9 mouse cellular contexts compared by ENCODE assay signal in the genomic region with DNA sequence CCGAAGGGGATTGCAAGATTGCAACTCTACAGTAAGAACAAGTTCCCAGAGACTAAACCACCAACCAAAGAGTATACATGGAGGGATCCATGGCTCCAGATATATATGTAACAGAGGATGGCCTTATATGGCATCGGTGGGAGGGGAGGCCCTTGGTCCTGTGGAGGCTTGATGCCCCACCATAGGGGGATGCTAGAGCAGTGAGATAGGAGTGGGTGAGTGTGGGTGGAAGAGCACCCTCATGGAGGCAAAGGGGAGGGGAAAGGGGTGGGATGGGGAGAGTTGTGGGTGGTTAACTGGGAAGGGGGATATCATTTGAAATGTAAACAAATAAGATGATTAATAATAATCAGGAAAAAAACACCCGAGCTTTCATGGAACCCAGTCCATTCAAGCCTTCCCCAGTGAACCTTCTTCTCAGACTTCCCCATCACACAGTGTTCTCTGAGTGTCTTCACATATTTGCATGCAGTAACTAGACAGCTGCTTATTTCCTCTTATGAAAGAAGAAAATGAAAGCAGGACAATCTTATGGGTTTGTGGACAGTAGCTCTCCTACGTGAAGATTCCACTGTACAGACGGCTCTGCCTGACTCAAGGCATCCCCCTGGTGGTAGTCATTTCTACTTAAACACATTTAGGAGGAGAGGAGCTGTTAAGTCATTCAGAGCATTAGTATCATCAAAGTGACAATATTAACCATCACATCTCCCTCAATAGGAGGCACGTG.
DNase-seq lines count a peak whose midpoint lies in the region; ATAC-seq and TF ChIP-seq lines count a peak whose summit lies in the region.
"Had no signal": no experiment of that assay in that cellular context is flagged by ENCODE, and none has a peak within 500 bp of the region (broad histone marks: within the 10 kb centered on the region; RNA-seq: fewer than 3 reads in every experiment).

No protein-coding gene starts in this region.

- no peak overlapping the region for H3K4me3 ChIP-seq in layer of hippocampus, adult 2 months
- H3K4me3 ChIP-seq in hindbrain, embryonic 14.5 days (replicated peaks; ENCODE audit: low read length): no peak overlapping the region
- no peak overlapping the region for H3K4me3 ChIP-seq in liver, embryonic 12.5 days
- H3K4me3 ChIP-seq: embryonic facial prominence, embryonic 13.5 days had no signal

- TF ChIP-seq CTCF in layer of hippocampus, adult 2 months (conservative IDR thresholded peaks at IDR 0.05): peak; percentile 91

- DNase-seq in layer of hippocampus, adult 2 months (ENCODE audit: low spot score in 2 of 2): peak; percentile 47 to 62
- no peak for DNase-seq in layer of hippocampus, postnatal 36 days
- peak; percentile 85 for DNase-seq in NIH3T3 (ENCODE audit: low read depth)
- peak; percentile 73 for DNase-seq in embryo, embryonic 10.5 days (ENCODE audit: low spot score)
- DNase-seq in hindbrain, embryonic 14.5 days (ENCODE audit: low spot score): peak; percentile 78
- DNase-seq in natural killer cell, adult 2 months (ENCODE audit: low spot score in 2 of 2): peak; percentile 59 to 69
- no peak for DNase-seq in urinary bladder, postnatal 10 days (ENCODE audit: low spot score)

- H3K4me2 ChIP-seq in hindbrain, embryonic 14.5 days (replicated peaks): no peak overlapping the region
- 0 out of 2 replicates have a peak overlapping the region, but pooled peaks have one; percentile 14 for H3K4me2 ChIP-seq in liver, embryonic 12.5 days
- H3K4me2 ChIP-seq: embryonic facial prominence, embryonic 13.5 days had no signal

- peak; percentile 77 for ATAC-seq in hindbrain, embryonic 14.5 days (ENCODE audit: low FRiP score)
- no peak for ATAC-seq in liver, embryonic 12.5 days

- no peaks in the 10 kb centered on the region for H3K9me3 ChIP-seq in hindbrain, embryonic 14.5 days (ENCODE audit: control insufficient read depth, low read length)
- H3K9me3 ChIP-seq in liver, embryonic 12.5 days (replicated peaks): no peaks in the 10 kb centered on the region
- H3K9me3 ChIP-seq: embryonic facial prominence, embryonic 13.5 days had no signal

- H3K36me3 ChIP-seq in hindbrain, embryonic 14.5 days (replicated peaks; ENCODE audit: control insufficient read depth, insufficient read depth): no peaks in the 10 kb centered on the region
- no peaks in the 10 kb centered on the region for H3K36me3 ChIP-seq in liver, embryonic 12.5 days

- WGBS in hindbrain, embryonic 14.5 days: 61% methylated on average over 6 of the region's 6 CpGs
- 43% methylated on average over 6 of the region's 6 CpGs for WGBS in liver, embryonic 12.5 days (ENCODE audit: insufficient replicate concordance)

- H3K27ac ChIP-seq in layer of hippocampus, adult 2 months: peak overlapping the region; percentile 89
- 0 out of 2 replicates have a peak overlapping the region, but pooled peaks have one; percentile 35 for H3K27ac ChIP-seq in hindbrain, embryonic 14.5 days
- H3K27ac ChIP-seq in liver, embryonic 12.5 days: no peak overlapping the region
- H3K27ac ChIP-seq: embryonic facial prominence, embryonic 13.5 days had no signal

- H3K9ac ChIP-seq in hindbrain, embryonic 14.5 days: no peak overlapping the region
- no peak overlapping the region for H3K9ac ChIP-seq in liver, embryonic 12.5 days
- H3K9ac ChIP-seq: embryonic facial prominence, embryonic 13.5 days had no signal

- 0 out of 2 replicates have a peak, but pooled peaks cover 9% of the 10 kb centered on the region for H3K4me1 ChIP-seq in hindbrain, embryonic 14.5 days (replicated peaks; ENCODE audit: control insufficient read depth, insufficient read depth, low read length)
- H3K4me1 ChIP-seq in liver, embryonic 12.5 days: 0 out of 2 replicates have a peak, but pooled peaks cover 8% of the 10 kb centered on the region

- H3K27me3 ChIP-seq in hindbrain, embryonic 14.5 days (ENCODE audit: control insufficient read depth, insufficient read depth, low read length): no peaks in the 10 kb centered on the region
- H3K27me3 ChIP-seq in liver, embryonic 12.5 days (replicated peaks): no peaks in the 10 kb centered on the region
- H3K27me3 ChIP-seq: embryonic facial prominence, embryonic 13.5 days had no signal

Comparison
In these comparisons a context has a peak if more than half of its experiments do, and no peak if none do; other contexts are left out.
1. DNase-seq: peak in layer of hippocampus, adult 2 months (2 of 2), NIH3T3 (single experiment), embryo, embryonic 10.5 days (single experiment), hindbrain, embryonic 14.5 days (single experiment) and natural killer cell, adult 2 months (2 of 2); none in layer of hippocampus, postnatal 36 days (0 of 2) and urinary bladder, postnatal 10 days (single experiment).